Mouse (Mus musculus): ENCODE results near the gene Tsnaxip1. TPM values are rescaled to one million over a fixed set of nuclear protein-coding genes. Genes with fewer than 3 reads are reported as not detected.

Gene Tsnaxip1
- polyA plus RNA-seq (2015; fragmentation: Nextera tagmentation; extraction: Ambion mirVana) = 0.21 and 0.24 TPM in 2 replicates

- ATAC-seq (ENCODE audit: insufficient number of reproducible peaks, insufficient read depth, low FRiP score, low TSS enrichment, low read depth) = peak; percentile 99
- H3K4me3 ChIP-seq = peak within 1 kb of the TSS; percentile 87
- H3K36me3 ChIP-seq = peaks cover 31% of the 10 kb centered on the region
- H3K9me3 ChIP-seq = no peaks in the 10 kb centered on the region
- no peaks in the 10 kb centered on the region for H3K27me3 ChIP-seq
- peak within 1 kb of the TSS; percentile 71 for H3K27ac ChIP-seq
- under 1% methylated on average over 52 of the region's 52 CpGs for WGBS
- H3K4me1 ChIP-seq = peaks cover 19% of the 10 kb centered on the region
- H3K9ac ChIP-seq = peak within 1 kb of the TSS; percentile 92
- peak within 1 kb of the TSS; percentile 88 for H3K4me2 ChIP-seq
Observed at GRCm38 (mm10) chr8:105826861-105827848, at the start of gene Tsnaxip1, which contains the start of gene Ranbp10. Tsnaxip1 (plus strand) TSS chr8:105827731. Ranbp10 (minus strand) TSS chr8:105827350.

GRCm38 (mm10) chr8:105777833-105778232, 49.7 kb upstream of the Tsnaxip1 start:
- Histone ChIP-seq H3K36me3 (peaks cover 85% of the 10 kb centered on the region), H3K4me3 (no peak overlapping the region), H3K9me3 (no peaks in the 10 kb centered on the region), H3K9ac (no peak overlapping the region), H3K27ac (no peak overlapping the region), H3K27me3 (no peaks in the 10 kb centered on the region), H3K4me1 (no peaks in the 10 kb centered on the region), H3K4me2 (no peak overlapping the region)
- ATAC-seq (ENCODE audit: insufficient number of reproducible peaks, insufficient read depth, low FRiP score, low TSS enrichment, low read depth) = no peak
- 98% methylated on average over 2 of the region's 2 CpGs for WGBS

- ATAC-seq (ENCODE audit: insufficient number of reproducible peaks, insufficient read depth, low FRiP score, low TSS enrichment, low read depth) = no peak
- H3K9ac ChIP-seq = no peak overlapping the region
- H3K4me3 ChIP-seq = no peak overlapping the region
- H3K9me3 ChIP-seq = no peaks in the 10 kb centered on the region
- H3K4me2 ChIP-seq = no peak overlapping the region
- no peak overlapping the region for H3K27ac ChIP-seq
- WGBS = 86% methylated on average over 5 of the region's 5 CpGs
- H3K27me3 ChIP-seq = no peaks in the 10 kb centered on the region
- H3K4me1 ChIP-seq = no peaks in the 10 kb centered on the region
- H3K36me3 ChIP-seq = peaks cover 76% of the 10 kb centered on the region
Observed at GRCm38 (mm10) chr8:105780298-105780697, 47.2 kb upstream of the Tsnaxip1 start.

- H3K4me1 ChIP-seq = no peaks in the 10 kb centered on the region
Observed at GRCm38 (mm10) chr8:105788241-105788640, 39.3 kb upstream of the Tsnaxip1 start.

GRCm38 (mm10) chr8:105788927-105789326, 38.6 kb upstream of the Tsnaxip1 start:
- Histone ChIP-seq H3K4me1 (no peaks in the 10 kb centered on the region), H3K4me2 (no peak overlapping the region), H3K9me3 (no peaks in the 10 kb centered on the region), H3K9ac (no peak overlapping the region), H3K27me3 (no peaks in the 10 kb centered on the region), H3K36me3 (peaks cover 44% of the 10 kb centered on the region), H3K4me3 (no peak overlapping the region), H3K27ac (no peak overlapping the region)
- no peak for ATAC-seq (ENCODE audit: insufficient number of reproducible peaks, insufficient read depth, low FRiP score, low TSS enrichment, low read depth)
- 63% methylated on average over 4 of the region's 4 CpGs for WGBS

More at GRCm38 (mm10) chr8:105788241-105788640, 39.3 kb upstream of the Tsnaxip1 start:
- Histone ChIP-seq H3K27ac (no peak overlapping the region), H3K4me2 (no peak overlapping the region), H3K9ac (no peak overlapping the region), H3K9me3 (no peaks in the 10 kb centered on the region), H3K36me3 (peaks cover 50% of the 10 kb centered on the region), H3K4me3 (no peak overlapping the region), H3K27me3 (no peaks in the 10 kb centered on the region)
- no peak for ATAC-seq (ENCODE audit: insufficient number of reproducible peaks, insufficient read depth, low FRiP score, low TSS enrichment, low read depth)
- WGBS = 91% methylated on average over 2 of the region's 2 CpGs

- Histone ChIP-seq H3K36me3 (peaks cover 42% of the 10 kb centered on the region), H3K9me3 (no peaks in the 10 kb centered on the region), H3K9ac (no peak overlapping the region), H3K4me2 (no peak overlapping the region), H3K27me3 (no peaks in the 10 kb centered on the region), H3K4me3 (no peak overlapping the region), H3K4me1 (no peaks in the 10 kb centered on the region), H3K27ac (no peak overlapping the region)
- ATAC-seq (ENCODE audit: insufficient number of reproducible peaks, insufficient read depth, low FRiP score, low TSS enrichment, low read depth) = no peak
Observed at GRCm38 (mm10) chr8:105789626-105790025, 37.9 kb upstream of the Tsnaxip1 start.

- 97% methylated on average over 1 of the region's 1 CpGs for WGBS
- Histone ChIP-seq H3K4me2 (no peak overlapping the region), H3K27ac (no peak overlapping the region), H3K9ac (no peak overlapping the region; the same call in 1 of the 2 replicates), H3K27me3 (no peaks in the 10 kb centered on the region), H3K4me1 (no peaks in the 10 kb centered on the region; the same call in 1 of the 2 replicates), H3K4me3 (no peak overlapping the region), H3K9me3 (no peaks in the 10 kb centered on the region), H3K36me3 (peaks cover 24% of the 10 kb centered on the region)
- no peak for ATAC-seq (ENCODE audit: insufficient number of reproducible peaks, insufficient read depth, low FRiP score, low TSS enrichment, low read depth)
Observed at GRCm38 (mm10) chr8:105793331-105793730, 34.2 kb upstream of the Tsnaxip1 start.

GRCm38 (mm10) chr8:105794009-105794598, 33.4 kb upstream of the Tsnaxip1 start:
- Histone ChIP-seq H3K4me2 (no peak overlapping the region), H3K27ac (no peak overlapping the region), H3K4me1 (peaks cover 7% of the 10 kb centered on the region), H3K4me3 (no peak overlapping the region), H3K9ac (no peak overlapping the region), H3K27me3 (no peaks in the 10 kb centered on the region), H3K9me3 (no peaks in the 10 kb centered on the region), H3K36me3 (peaks cover 21% of the 10 kb centered on the region)
- ATAC-seq (ENCODE audit: insufficient number of reproducible peaks, insufficient read depth, low FRiP score, low TSS enrichment, low read depth) = no peak
- WGBS = 77% methylated on average over 3 of the region's 3 CpGs

GRCm38 (mm10) chr8:105795785-105796184, 31.7 kb upstream of the Tsnaxip1 start:
- WGBS = 88% methylated on average over 1 of the region's 1 CpGs
- Histone ChIP-seq H3K27ac (no peak overlapping the region; the same call in 1 of the 2 replicates), H3K4me2 (no peak overlapping the region), H3K36me3 (peaks cover 12% of the 10 kb centered on the region), H3K27me3 (no peaks in the 10 kb centered on the region), H3K4me3 (no peak overlapping the region), H3K9me3 (no peaks in the 10 kb centered on the region), H3K4me1 (peaks cover 18% of the 10 kb centered on the region), H3K9ac (no peak overlapping the region)
- no peak for ATAC-seq (ENCODE audit: insufficient number of reproducible peaks, insufficient read depth, low FRiP score, low TSS enrichment, low read depth)

- WGBS = 84% methylated on average over 5 of the region's 5 CpGs
- no peak overlapping the region; the same call in 1 of the 2 replicates for H3K4me2 ChIP-seq
- peak overlapping the region; percentile 75; the same call in 1 of the 2 replicates for H3K27ac ChIP-seq
- H3K4me1 ChIP-seq = peaks cover 18% of the 10 kb centered on the region
- H3K9ac ChIP-seq = no peak overlapping the region
- H3K27me3 ChIP-seq = no peaks in the 10 kb centered on the region
- no peak overlapping the region for H3K4me3 ChIP-seq
- peaks cover 7% of the 10 kb centered on the region; the same call in 1 of the 2 replicates for H3K36me3 ChIP-seq
- ATAC-seq (ENCODE audit: insufficient number of reproducible peaks, insufficient read depth, low FRiP score, low TSS enrichment, low read depth) = no peak
- H3K9me3 ChIP-seq = no peaks in the 10 kb centered on the region
Observed at GRCm38 (mm10) chr8:105798408-105798807, 29.1 kb upstream of the Tsnaxip1 start.

- Histone ChIP-seq H3K4me3 (no peak overlapping the region; the same call in 1 of the 2 replicates), H3K27ac (peak overlapping the region; percentile 75), H3K9me3 (no peaks in the 10 kb centered on the region), H3K4me2 (peak overlapping the region; percentile 20), H3K27me3 (no peaks in the 10 kb centered on the region), H3K4me1 (peaks cover 18% of the 10 kb centered on the region), H3K36me3 (peaks cover 7% of the 10 kb centered on the region; the same call in 1 of the 2 replicates), H3K9ac (no peak overlapping the region)
- peak; percentile 71 for ATAC-seq (ENCODE audit: insufficient number of reproducible peaks, insufficient read depth, low FRiP score, low TSS enrichment, low read depth)
- whole genome bisulfite sequencing = 42% methylated on average over 8 of the region's 8 CpGs
Observed at GRCm38 (mm10) chr8:105799091-105799812, 28.3 kb upstream of the Tsnaxip1 start.
